ENCODE assay signal across 24 mouse cellular contexts in genomic region chr10:28566828-28567227, GRCm38 (mm10).
A peak's percentile ranks its signal among the peaks of the same experiment; 100 is the strongest.
DNase-seq lines count a peak whose midpoint lies in the region; ATAC-seq and TF ChIP-seq lines count a peak whose summit lies in the region.
"Had no signal": no experiment of that assay in that cellular context is flagged by ENCODE, and none has a peak within 500 bp of the region (broad histone marks: within the 10 kb centered on the region; RNA-seq: fewer than 3 reads in every experiment).

No protein-coding gene starts in this region.

- peaks cover 2% of the 10 kb centered on the region; the same call in 1 of the 2 replicates for H3K4me1 ChIP-seq in spleen, adult 2 months (ENCODE audit: control insufficient read depth, insufficient read depth, insufficient read length)
- peaks cover 16 to 17% of the 10 kb centered on the region in 2 experiments for H3K4me1 ChIP-seq in liver, embryonic 14.5 days (replicated peaks; ENCODE audit: control insufficient read depth in 2 of 2, insufficient read depth in 2 of 2, low read length in 1 of 2)
- no peaks in the 10 kb centered on the region for H3K4me1 ChIP-seq in midbrain, postnatal 0 days (ENCODE audit: insufficient read depth, low read length)
- H3K4me1 ChIP-seq: embryonic facial prominence, embryonic 15.5 days; forebrain, embryonic 13.5 days; heart, embryonic 13.5 days; hindbrain, embryonic 12.5 days had no signal

- no peaks in the 10 kb centered on the region for H3K36me3 ChIP-seq in spleen, adult 2 months (ENCODE audit: control insufficient read depth, insufficient read depth, low read length)
- H3K36me3 ChIP-seq in liver, embryonic 14.5 days (replicated peaks; ENCODE audit: control insufficient read depth, insufficient read depth, low read depth), result no peaks in the 10 kb centered on the region
- H3K36me3 ChIP-seq in midbrain, postnatal 0 days (ENCODE audit: insufficient read depth, low read length), result no peaks in the 10 kb centered on the region
- H3K36me3 ChIP-seq: embryonic facial prominence, embryonic 15.5 days; hindbrain, embryonic 12.5 days had no signal

- peak; percentile 14 for DNase-seq in CD4-positive, CD25-positive, alpha-beta regulatory T cell, adult 2 months (ENCODE audit: low read depth, low spot score)
- DNase-seq in spleen, adult 2 months (ENCODE audit: low read depth in 1 of 2, low spot score in 2 of 2), result no peak
- DNase-seq in spleen, adult 12 weeks (ENCODE audit: low spot score), result no peak
- no peak for DNase-seq in liver, embryonic 14.5 days (ENCODE audit: low read depth in 3 of 3, low spot score in 3 of 3)
- no peak for DNase-seq in embryo, embryonic 10 days (ENCODE audit: low spot score)
- DNase-seq in midbrain, postnatal 0 days (ENCODE audit: low spot score), result no peak
- DNase-seq: adrenal gland, adult 2 months; adrenal gland, postnatal 36 days; B cell, adult 2 months; cerebellum, adult 2 months; cerebellum, postnatal 10 days; embryo, embryonic 11 days; forebrain, postnatal 0 days; gastrocnemius, postnatal 14 days; heart, adult 2 months; heart, postnatal 10 days; heart, postnatal 4 days had no signal

- no peak for TF ChIP-seq POLR2A in spleen, adult 2 months (IDR thresholded peaks at IDR 0.05; ENCODE audit: low read depth, low read length)

- H3K27ac ChIP-seq in spleen, adult 2 months (ENCODE audit: insufficient read depth, low read length), result peak overlapping the region; percentile 43; the same call in 1 of the 2 replicates
- no peak overlapping the region for H3K27ac ChIP-seq in liver, embryonic 14.5 days
- H3K27ac ChIP-seq in midbrain, postnatal 0 days (ENCODE audit: low read depth, low read length), result no peak overlapping the region
- H3K27ac ChIP-seq: embryonic facial prominence, embryonic 15.5 days; forebrain, embryonic 13.5 days; heart, adult 2 months; heart, embryonic 13.5 days; hindbrain, embryonic 12.5 days had no signal

- no peak overlapping the region; the same call in none of the 2 replicates for H3K4me2 ChIP-seq in liver, embryonic 14.5 days (ENCODE audit: low read depth)
- no peak overlapping the region for H3K4me2 ChIP-seq in midbrain, postnatal 0 days (ENCODE audit: low read depth, low read length, poor library complexity, severe bottlenecking)
- H3K4me2 ChIP-seq: embryonic facial prominence, embryonic 15.5 days; forebrain, embryonic 13.5 days; heart, embryonic 13.5 days; hindbrain, embryonic 12.5 days had no signal

- ATAC-seq in CD4-positive, CD25-positive, alpha-beta regulatory T cell, adult 4 months, result no peak
- peak; percentile 56; the same call in 1 of the 2 replicates for ATAC-seq in liver, embryonic 14.5 days (ENCODE audit: insufficient read depth)
- peak; percentile 13; the same call in 1 of the 2 replicates for ATAC-seq in megakaryocyte-erythroid progenitor cell, adult 5-6 weeks (replicated peaks; ENCODE audit: low FRiP score, low TSS enrichment, poor library complexity, severe bottlenecking)
- ATAC-seq in midbrain, postnatal 0 days (ENCODE audit: low FRiP score), result no peak
- ATAC-seq: forebrain, embryonic 13.5 days; forebrain, postnatal 0 days; hindbrain, embryonic 16.5 days had no signal

- H3K27me3 ChIP-seq in spleen, adult 2 months (ENCODE audit: control insufficient read depth, insufficient read depth, low read length), result no peaks in the 10 kb centered on the region
- no peaks in the 10 kb centered on the region for H3K27me3 ChIP-seq in liver, embryonic 14.5 days (ENCODE audit: control insufficient read depth, insufficient read depth, low read length)
- H3K27me3 ChIP-seq in midbrain, postnatal 0 days (ENCODE audit: insufficient read depth, low read length), result no peaks in the 10 kb centered on the region
- H3K27me3 ChIP-seq: embryonic facial prominence, embryonic 15.5 days; forebrain, embryonic 13.5 days; heart, embryonic 13.5 days; hindbrain, embryonic 12.5 days had no signal

- no peak for TF ChIP-seq EP300 in liver, embryonic 14.5 days (IDR thresholded peaks at IDR 0.05; ENCODE audit: low read depth)

- no peak for TF ChIP-seq CTCF in spleen, adult 2 months (IDR thresholded peaks at IDR 0.05; ENCODE audit: extremely low read depth, insufficient read depth, insufficient read length, insufficient replicate concordance)
- no peak for TF ChIP-seq CTCF in liver, embryonic 14.5 days (IDR thresholded peaks at IDR 0.05; ENCODE audit: low read depth)
- no peak for TF ChIP-seq CTCF in midbrain, postnatal 0 days (IDR thresholded peaks at IDR 0.05)

- WGBS in spleen, adult 2 months, result 78% methylated on average over 2 of the region's 2 CpGs
- 45% methylated on average over 2 of the region's 2 CpGs for WGBS in liver, embryonic 14.5 days (ENCODE audit: insufficient replicate concordance)
- WGBS in midbrain, postnatal 0 days, result 92% methylated on average over 2 of the region's 2 CpGs

- H3K9me3 ChIP-seq in liver, embryonic 14.5 days (ENCODE audit: control insufficient read depth, low read length), result no peaks in the 10 kb centered on the region
- no peaks in the 10 kb centered on the region for H3K9me3 ChIP-seq in midbrain, postnatal 0 days (ENCODE audit: low read length)
- H3K9me3 ChIP-seq: embryonic facial prominence, embryonic 15.5 days; forebrain, embryonic 13.5 days; heart, embryonic 13.5 days; hindbrain, embryonic 12.5 days had no signal

- H3K4me3 ChIP-seq in spleen, adult 2 months (ENCODE audit: extremely low read depth, insufficient read depth, insufficient read length), result no peak overlapping the region
- H3K4me3 ChIP-seq in liver, embryonic 14.5 days (ENCODE audit: insufficient read depth in 1 of 2, low read depth in 2 of 2, low read length in 2 of 2), result no peak overlapping the region
- no peak overlapping the region for H3K4me3 ChIP-seq in midbrain, postnatal 0 days (ENCODE audit: low read depth, low read length)
- H3K4me3 ChIP-seq: embryonic facial prominence, embryonic 15.5 days; forebrain, embryonic 13.5 days; heart, adult 2 months; heart, embryonic 13.5 days; hindbrain, embryonic 12.5 days had no signal

- no peak overlapping the region for H3K9ac ChIP-seq in liver, embryonic 14.5 days (replicated peaks)
- H3K9ac ChIP-seq in midbrain, postnatal 0 days (replicated peaks; ENCODE audit: low read length, poor library complexity, severe bottlenecking), result no peak overlapping the region
- H3K9ac ChIP-seq: embryonic facial prominence, embryonic 15.5 days; forebrain, embryonic 13.5 days; forebrain, postnatal 0 days; heart, embryonic 13.5 days; hindbrain, embryonic 12.5 days had no signal

Comparison
In these comparisons a context has a peak if more than half of its experiments do, and no peak if none do; other contexts are left out.
1. ATAC-seq: peak in liver, embryonic 14.5 days (single experiment) and megakaryocyte-erythroid progenitor cell, adult 5-6 weeks (single experiment); none in CD4-positive, CD25-positive, alpha-beta regulatory T cell, adult 4 months (single experiment) and midbrain, postnatal 0 days (single experiment).